Mouse (Mus musculus) small intestine, adult 2 months (tissue): Measurements from ENCODE around the gene 1700016H13Rik.

Experiments used
- CTCF ChIP-seq: fragments of 200-500 bp; IDR thresholded peaks from 2 replicates; pipeline ENCODE4 v1.5.1; 2012; ENCODE audit warnings: low read depth, mild to moderate bottlenecking, control low read depth, inconsistent platforms, low read length, moderate library complexity, mixed read lengths; ENCODE audit not compliant: insufficient replicate concordance, insufficient read length; ENCODE audit errors: extremely low read depth
- POLR2A ChIP-seq: fragments of 200-500 bp; IDR thresholded peaks from 2 replicates; pipeline ENCODE4 v1.6.1; 2012; ENCODE audit warnings: low read depth, mild to moderate bottlenecking, control low read depth, inconsistent platforms, low read length, moderate library complexity

DNA sequence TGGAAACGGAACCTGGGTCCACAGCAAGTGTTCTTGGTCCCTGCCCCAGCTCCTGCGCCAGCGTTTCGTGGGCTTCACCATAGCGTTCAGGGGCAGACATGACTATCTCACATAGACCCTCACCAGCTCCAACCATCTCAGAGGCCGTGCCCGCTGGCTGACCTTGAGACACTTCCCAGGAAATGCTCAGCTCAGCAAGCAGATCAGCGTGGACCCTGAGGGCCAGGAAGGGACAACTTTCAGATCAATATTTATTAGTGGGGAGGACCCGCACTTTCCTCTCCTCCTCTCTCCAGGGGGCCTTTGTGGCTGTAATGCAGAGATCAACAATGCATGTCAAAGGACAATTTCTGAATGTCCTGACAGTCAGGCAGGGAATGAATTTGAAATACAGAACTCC lies 9.1 kb upstream of the 1700016H13Rik start:
- TF ChIP-seq POLR2A (no peak), CTCF (no peak)
